Comparison of ENCODE assay signal across 15 mouse cellular contexts in the genomic region with DNA sequence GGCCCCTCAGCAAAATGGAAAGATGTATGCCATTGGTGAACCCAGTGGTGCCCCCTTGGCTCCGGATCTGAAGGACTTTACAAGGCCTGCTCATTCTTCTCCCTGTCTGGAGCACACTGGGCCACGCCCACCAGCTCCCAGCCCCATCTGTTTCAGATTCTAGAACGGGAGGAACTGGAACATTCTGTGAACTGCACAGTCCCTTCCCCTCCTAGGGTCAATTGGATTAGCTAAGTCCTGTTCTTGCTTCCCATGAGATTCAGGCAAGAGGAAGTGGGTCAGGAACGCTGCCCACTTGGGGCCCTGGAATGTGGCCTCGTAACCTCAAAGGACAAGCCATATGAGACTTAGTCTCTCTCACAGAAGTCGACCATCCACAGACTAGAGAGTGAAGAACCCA. TPM values are rescaled to one million over a fixed set of nuclear protein-coding genes. Genes with fewer than 3 reads are reported as not detected.
DNase-seq lines count a peak whose midpoint lies in the region; ATAC-seq lines count a peak whose summit lies in the region.
"Had no signal": no experiment of that assay in that cellular context is flagged by ENCODE, and none has a peak within 500 bp of the region (broad histone marks: within the 10 kb centered on the region; RNA-seq: fewer than 3 reads in every experiment).

No protein-coding gene starts in this region.

- H3K9ac ChIP-seq in heart, embryonic 13.5 days = no peak overlapping the region
- no peak overlapping the region for H3K9ac ChIP-seq in lung, embryonic 16.5 days (ENCODE audit: low read length)
- H3K9ac ChIP-seq: forebrain, postnatal 0 days; liver, embryonic 15.5 days; midbrain, embryonic 15.5 days had no signal

- peaks cover 7% of the 10 kb centered on the region; the same call in 1 of the 2 replicates for H3K36me3 ChIP-seq in heart, embryonic 13.5 days
- H3K36me3 ChIP-seq in lung, embryonic 16.5 days (ENCODE audit: control insufficient read depth, insufficient read depth, low read length) = peaks cover 8% of the 10 kb centered on the region
- H3K36me3 ChIP-seq: liver, embryonic 15.5 days; midbrain, embryonic 15.5 days had no signal

- DNase-seq in adrenal gland, adult 2 months = peak; percentile 53
- no peak for DNase-seq in adrenal gland, adult 8-10 months
- DNase-seq in 3T3-L1 (ENCODE audit: low read depth, low spot score) = peak; percentile 73
- DNase-seq in cerebellum, adult 8-10 months = no peak
- no peak for DNase-seq in right cerebral cortex, postnatal 4 days
- DNase-seq: forebrain, postnatal 0 days; layer of hippocampus, postnatal 36 days; thymus, postnatal 4 days had no signal

- no peaks in the 10 kb centered on the region for H3K27me3 ChIP-seq in heart, embryonic 13.5 days (replicated peaks)
- no peaks in the 10 kb centered on the region for H3K27me3 ChIP-seq in lung, embryonic 16.5 days (ENCODE audit: control insufficient read depth, insufficient read depth, low read depth, low read length)
- H3K27me3 ChIP-seq: liver, embryonic 15.5 days; midbrain, embryonic 15.5 days had no signal

- 68% methylated on average over 6 of the region's 6 CpGs for WGBS in heart, embryonic 13.5 days
- whole genome bisulfite sequencing in lung, embryonic 16.5 days = 56% methylated on average over 6 of the region's 6 CpGs

- H3K27ac ChIP-seq in heart, embryonic 13.5 days (replicated peaks) = 0 out of 2 replicates have a peak overlapping the region, but pooled peaks have one; percentile 73
- no peak overlapping the region for H3K27ac ChIP-seq in lung, embryonic 16.5 days (ENCODE audit: low read length)
- H3K27ac ChIP-seq: embryonic facial prominence, embryonic 10.5 days; liver, embryonic 15.5 days; midbrain, embryonic 15.5 days had no signal

- ATAC-seq in heart, embryonic 13.5 days (ENCODE audit: extremely low read depth, insufficient number of reproducible peaks, low FRiP score, low TSS enrichment) = no peak
- ATAC-seq in lung, embryonic 16.5 days (ENCODE audit: low read depth) = peak; percentile 34; the same call in 1 of the 2 replicates
- ATAC-seq in erythroid progenitor cell, adult 5-6 weeks (replicated peaks; ENCODE audit: low FRiP score, poor library complexity, severe bottlenecking) = no peak
- ATAC-seq: forebrain, postnatal 0 days; midbrain, embryonic 15.5 days had no signal

- H3K9me3 ChIP-seq in heart, embryonic 13.5 days = no peaks in the 10 kb centered on the region
- H3K9me3 ChIP-seq in lung, embryonic 16.5 days (ENCODE audit: control insufficient read depth, low read length) = no peaks in the 10 kb centered on the region
- H3K9me3 ChIP-seq: embryonic facial prominence, embryonic 10.5 days; liver, embryonic 15.5 days; midbrain, embryonic 15.5 days had no signal

- H3K4me3 ChIP-seq in heart, embryonic 13.5 days = no peak overlapping the region
- no peak overlapping the region for H3K4me3 ChIP-seq in lung, embryonic 16.5 days (ENCODE audit: low read length)
- H3K4me3 ChIP-seq: embryonic facial prominence, embryonic 10.5 days; liver, embryonic 15.5 days; midbrain, embryonic 15.5 days had no signal

- peaks cover 94% of the 10 kb centered on the region for H3K4me1 ChIP-seq in heart, embryonic 13.5 days
- peaks cover 64% of the 10 kb centered on the region for H3K4me1 ChIP-seq in lung, embryonic 16.5 days (replicated peaks; ENCODE audit: control insufficient read depth, insufficient read depth, low read length)
- H3K4me1 ChIP-seq: liver, embryonic 15.5 days; midbrain, embryonic 15.5 days had no signal

- H3K4me2 ChIP-seq in heart, embryonic 13.5 days = no peak overlapping the region
- no peak overlapping the region for H3K4me2 ChIP-seq in lung, embryonic 16.5 days (ENCODE audit: low read depth, low read length)
- H3K4me2 ChIP-seq: liver, embryonic 15.5 days; midbrain, embryonic 15.5 days had no signal

RNA-seq across cellular contexts. Expression of gene Col4a2, which starts 41.8 kb away (rescaled TPM):
- 100 to 1,000 TPM; 127 to 193 TPM for total RNA-seq in adrenal gland, adult 2 months (2021)
- 114 and 115 TPM in 2 replicates for polyA plus RNA-seq in adrenal gland, adult 2 months (2012; rRNA removed)
- total RNA-seq in adrenal gland, adult 8-10 months (2022) = 100 to 1,000 TPM; 122 to 162 (median 137) TPM
- 66.9 and 71.5 TPM in 2 replicates for polyA plus RNA-seq in heart, embryonic 13.5 days (2015; fragmentation: Nextera tagmentation; extraction: Ambion mirVana)
- 113 and 117 TPM in 2 replicates for polyA plus RNA-seq in lung, embryonic 16.5 days (2015; fragmentation: Nextera tagmentation; extraction: Ambion mirVana)
- not detected in 2 replicates for total RNA-seq in erythroid progenitor cell, adult 5-6 weeks (2015; ENCODE audit: low replicate concordance)
- 0.23 and 0.39 TPM in 2 replicates for total RNA-seq in erythroid progenitor cell, adult 5-6 weeks (2017; ENCODE audit: low replicate concordance)
- total RNA-seq: neutrophil, adult 5-6 weeks had no signal

RNA-seq across cellular contexts. Expression of gene Col4a1, which starts 41.8 kb away (rescaled TPM):
- total RNA-seq in adrenal gland, adult 2 months (2021) = 100 to 1,000 TPM; 260 to 455 TPM
- polyA plus RNA-seq in adrenal gland, adult 2 months (2012; rRNA removed) = 293 and 303 TPM in 2 replicates
- total RNA-seq in adrenal gland, adult 8-10 months (2022) = 100 to 1,000 TPM; 276 to 357 (median 298) TPM
- polyA plus RNA-seq in heart, embryonic 13.5 days (2015; fragmentation: Nextera tagmentation; extraction: Ambion mirVana) = 164 TPM in 2 replicates
- 368 and 370 TPM in 2 replicates for polyA plus RNA-seq in lung, embryonic 16.5 days (2015; fragmentation: Nextera tagmentation; extraction: Ambion mirVana)
- total RNA-seq in erythroid progenitor cell, adult 5-6 weeks (2015; ENCODE audit: low replicate concordance) = 1.1 TPM in 1 of 2 replicates, not detected in the other
- total RNA-seq in erythroid progenitor cell, adult 5-6 weeks (2017; ENCODE audit: low replicate concordance) = 0.39 TPM in 1 of 2 replicates, not detected in the other
- total RNA-seq: neutrophil, adult 5-6 weeks had no signal

Comparison
In these comparisons a context has a peak if more than half of its experiments do, and no peak if none do; other contexts are left out.
1. DNase-seq: peak in adrenal gland, adult 2 months (single experiment) and 3T3-L1 (single experiment); none in adrenal gland, adult 8-10 months (single experiment), cerebellum, adult 8-10 months (single experiment) and right cerebral cortex, postnatal 4 days (single experiment).
2. RNA of gene Col4a2, which starts 41.8 kb away (total RNA-seq): 127 to 193 TPM in adrenal gland, adult 2 months and 122 to 162 TPM in adrenal gland, adult 8-10 months; 0.23 to 0.39 TPM in erythroid progenitor cell, adult 5-6 weeks; every median in the first group is over 10 times any median in the second.
3. RNA of gene Col4a1, which starts 41.8 kb away (total RNA-seq): 260 to 455 TPM in adrenal gland, adult 2 months and 276 to 357 TPM in adrenal gland, adult 8-10 months; 0.39 to 1.1 TPM in erythroid progenitor cell, adult 5-6 weeks; every median in the first group is over 100 times any median in the second.